Mouse (Mus musculus): ENCODE measurements around the gene Mylk2. TPM values are rescaled to one million over a fixed set of nuclear protein-coding genes. Genes with fewer than 3 reads are reported as not detected.

Mylk2 gene
- polyA plus RNA-seq, 1 experiment from 2014 or later: 0.08 TPM

GRCm38 (mm10) chr2:152902658-152903057 lies 8.5 kb upstream of the Mylk2 start:
- Histone ChIP-seq H3K4me1 (peaks cover 18% of the 10 kb centered on the region; the same call in 1 of the 2 replicates), H3K9ac (no peak overlapping the region), H3K36me3 (no peaks in the 10 kb centered on the region), H3K9me3 (no peaks in the 10 kb centered on the region), H3K4me3 (replicated peaks) (no peak overlapping the region), H3K27ac (no peak overlapping the region), H3K27me3 (replicated peaks) (no peaks in the 10 kb centered on the region), H3K4me2 (no peak overlapping the region)
- no peak for ATAC-seq (ENCODE audit: insufficient read depth, low FRiP score, low read depth)
- WGBS: 46% methylated on average over 3 of the region's 3 CpGs

- 65% methylated on average over 4 of the region's 4 CpGs for WGBS
- Histone ChIP-seq H3K4me3 (replicated peaks) (no peak overlapping the region), H3K36me3 (no peaks in the 10 kb centered on the region), H3K9ac (no peak overlapping the region), H3K27me3 (replicated peaks) (no peaks in the 10 kb centered on the region), H3K4me2 (no peak overlapping the region), H3K27ac (no peak overlapping the region), H3K9me3 (no peaks in the 10 kb centered on the region), H3K4me1 (peaks cover 18% of the 10 kb centered on the region; the same call in 1 of the 2 replicates)
- no peak for ATAC-seq (ENCODE audit: insufficient read depth, low FRiP score, low read depth)
Measured at GRCm38 (mm10) chr2:152903586-152903985, 7.6 kb upstream of the Mylk2 start.

- no peaks in the 10 kb centered on the region for H3K9me3 ChIP-seq
- H3K27me3 ChIP-seq (replicated peaks): no peaks in the 10 kb centered on the region
- peaks cover 18% of the 10 kb centered on the region; the same call in 1 of the 2 replicates for H3K4me1 ChIP-seq
- H3K4me3 ChIP-seq (replicated peaks): no peak overlapping the region
- H3K27ac ChIP-seq: no peak overlapping the region
- H3K36me3 ChIP-seq: no peaks in the 10 kb centered on the region
- H3K9ac ChIP-seq: no peak overlapping the region
- 61% methylated on average over 5 of the region's 5 CpGs for WGBS
- H3K4me2 ChIP-seq: no peak overlapping the region
- ATAC-seq (ENCODE audit: insufficient read depth, low FRiP score, low read depth): no peak
Measured at GRCm38 (mm10) chr2:152904127-152904643, 7.0 kb upstream of the Mylk2 start.

GRCm38 (mm10) chr2:152905036-152905829 lies 5.9 kb upstream of the Mylk2 start:
- no peak overlapping the region for H3K4me3 ChIP-seq (replicated peaks)
- no peak overlapping the region for H3K4me2 ChIP-seq
- H3K4me1 ChIP-seq: peaks cover 18% of the 10 kb centered on the region; the same call in 1 of the 2 replicates
- H3K9me3 ChIP-seq: no peaks in the 10 kb centered on the region
- peaks cover under 1% of the 10 kb centered on the region; the same call in 1 of the 2 replicates for H3K27me3 ChIP-seq (replicated peaks)
- 0 out of 2 replicates have a peak overlapping the region, but pooled peaks have one; percentile 9 for H3K27ac ChIP-seq
- ATAC-seq (ENCODE audit: insufficient read depth, low FRiP score, low read depth): peak; percentile 24; the same call in 1 of the 2 replicates
- H3K9ac ChIP-seq: no peak overlapping the region
- H3K36me3 ChIP-seq: no peaks in the 10 kb centered on the region
- WGBS: 51% methylated on average over 11 of the region's 11 CpGs

- H3K4me1 ChIP-seq: peaks cover 18% of the 10 kb centered on the region; the same call in 1 of the 2 replicates
- H3K9ac ChIP-seq: no peak overlapping the region
- ATAC-seq (ENCODE audit: insufficient read depth, low FRiP score, low read depth): no peak
- peaks cover 12% of the 10 kb centered on the region for H3K27me3 ChIP-seq (replicated peaks)
- H3K27ac ChIP-seq: 0 out of 2 replicates have a peak overlapping the region, but pooled peaks have one; percentile 11
- H3K4me3 ChIP-seq (replicated peaks): no peak overlapping the region
- no peak overlapping the region for H3K4me2 ChIP-seq
- WGBS: 49% methylated on average over 9 of the region's 9 CpGs
- H3K9me3 ChIP-seq: no peaks in the 10 kb centered on the region
- no peaks in the 10 kb centered on the region for H3K36me3 ChIP-seq
Measured at GRCm38 (mm10) chr2:152906274-152907037, 4.7 kb upstream of the Mylk2 start.

GRCm38 (mm10) chr2:152907114-152907943 lies 3.8 kb upstream of the Mylk2 start:
- no peak overlapping the region for H3K4me2 ChIP-seq
- ATAC-seq (ENCODE audit: insufficient read depth, low FRiP score, low read depth): no peak
- no peak overlapping the region for H3K9ac ChIP-seq
- H3K4me3 ChIP-seq (replicated peaks): no peak overlapping the region
- no peaks in the 10 kb centered on the region for H3K36me3 ChIP-seq
- H3K4me1 ChIP-seq: peaks cover 18% of the 10 kb centered on the region; the same call in 1 of the 2 replicates
- whole genome bisulfite sequencing: 67% methylated on average over 14 of the region's 14 CpGs
- no peaks in the 10 kb centered on the region for H3K9me3 ChIP-seq
- peaks cover 20% of the 10 kb centered on the region for H3K27me3 ChIP-seq (replicated peaks)
- H3K27ac ChIP-seq: 0 out of 2 replicates have a peak overlapping the region, but pooled peaks have one; percentile 11

- no peak overlapping the region for H3K4me2 ChIP-seq
- H3K9ac ChIP-seq: no peak overlapping the region
- H3K27me3 ChIP-seq (replicated peaks): peaks cover 37% of the 10 kb centered on the region
- H3K36me3 ChIP-seq: no peaks in the 10 kb centered on the region
- 74% methylated on average over 6 of the region's 6 CpGs for WGBS
- ATAC-seq (ENCODE audit: insufficient read depth, low FRiP score, low read depth): no peak
- H3K4me3 ChIP-seq (replicated peaks): no peak overlapping the region
- H3K9me3 ChIP-seq: no peaks in the 10 kb centered on the region
- H3K27ac ChIP-seq: no peak overlapping the region
- peaks cover 22% of the 10 kb centered on the region; the same call in 1 of the 2 replicates for H3K4me1 ChIP-seq
Measured at GRCm38 (mm10) chr2:152909848-152910247, 1.3 kb upstream of the Mylk2 start.

GRCm38 (mm10) chr2:152911432-152911831 lies 280 bp downstream of the Mylk2 start:
- Histone ChIP-seq H3K9ac (no peak overlapping the region), H3K27me3 (replicated peaks) (peaks cover 37% of the 10 kb centered on the region), H3K9me3 (no peaks in the 10 kb centered on the region), H3K4me2 (no peak overlapping the region), H3K36me3 (no peaks in the 10 kb centered on the region), H3K4me1 (0 out of 2 replicates have a peak, but pooled peaks cover 12% of the 10 kb centered on the region), H3K4me3 (replicated peaks) (no peak overlapping the region), H3K27ac (no peak overlapping the region)
- no peak for ATAC-seq (ENCODE audit: insufficient read depth, low FRiP score, low read depth)
- 30% methylated on average over 6 of the region's 6 CpGs for WGBS

- H3K9me3 ChIP-seq: no peaks in the 10 kb centered on the region
- peaks cover 5% of the 10 kb centered on the region; the same call in 1 of the 2 replicates for H3K4me1 ChIP-seq
- no peak overlapping the region for H3K9ac ChIP-seq
- H3K4me3 ChIP-seq (replicated peaks): no peak overlapping the region
- no peak overlapping the region for H3K27ac ChIP-seq
- peaks cover 37% of the 10 kb centered on the region for H3K27me3 ChIP-seq (replicated peaks)
- H3K4me2 ChIP-seq: no peak overlapping the region
- no peak for ATAC-seq (ENCODE audit: insufficient read depth, low FRiP score, low read depth)
- WGBS: 32% methylated on average over 7 of the region's 7 CpGs
- no peaks in the 10 kb centered on the region for H3K36me3 ChIP-seq
Measured at GRCm38 (mm10) chr2:152913471-152913870, 2.3 kb downstream of the Mylk2 start.

GRCm38 (mm10) chr2:152914310-152915120 lies 3.4 kb downstream of the Mylk2 start:
- Histone ChIP-seq H3K27ac (no peak overlapping the region), H3K27me3 (replicated peaks) (peaks cover 37% of the 10 kb centered on the region), H3K9me3 (no peaks in the 10 kb centered on the region), H3K9ac (no peak overlapping the region), H3K36me3 (no peaks in the 10 kb centered on the region), H3K4me1 (peaks cover 5% of the 10 kb centered on the region; the same call in 1 of the 2 replicates), H3K4me3 (replicated peaks) (0 out of 2 replicates have a peak overlapping the region, but pooled peaks have one; percentile 20), H3K4me2 (peak overlapping the region; percentile 45)
- 3% methylated on average over 18 of the region's 18 CpGs for WGBS
- peak; percentile 59 for ATAC-seq (ENCODE audit: insufficient read depth, low FRiP score, low read depth)
